Mouse (Mus musculus) cortical plate, adult 2 months (tissue): ENCODE measurements at regions not wholly inside any gene's neighbourhood (a gene's known extent, or its start where the extent isn't known, plus 50 kb on each side); places are given as distances from the start of the nearest gene placed in this dataset.

ENCODE experiments used
- H3K27ac ChIP-seq: fragments of 200-500 bp; 2 replicates; pipeline ENCODE4 v1.5.1; 2012; ENCODE audit warnings: low read length, control low read depth, inconsistent platforms; ENCODE audit not compliant: insufficient read depth
- H3K4me1 ChIP-seq: fragments of 200-500 bp; 2 replicates; pipeline ENCODE4 v1.6.1; 2011; ENCODE audit warnings: low read length; ENCODE audit not compliant: control insufficient read depth, insufficient read depth
- H3K4me3 ChIP-seq: fragments of 200-500 bp; 2 replicates; pipeline ENCODE4 v1.5.1; 2011; ENCODE audit warnings: mild to moderate bottlenecking, low read length, control low read depth; ENCODE audit not compliant: insufficient read depth
- CTCF ChIP-seq: fragments of 200-500 bp; IDR thresholded peaks from 2 replicates; pipeline ENCODE4 v1.5.1; 2011; ENCODE audit warnings: mild to moderate bottlenecking, control low read depth, low read length; ENCODE audit not compliant: insufficient read depth; ENCODE audit errors: extremely low read depth
- POLR2A ChIP-seq: fragments of 200-500 bp; IDR thresholded peaks from 2 replicates; pipeline ENCODE4 v1.6.1; 2011; ENCODE audit warnings: mild to moderate bottlenecking, low read length, control low read depth; ENCODE audit not compliant: insufficient read depth; ENCODE audit errors: extremely low read depth

DNA sequence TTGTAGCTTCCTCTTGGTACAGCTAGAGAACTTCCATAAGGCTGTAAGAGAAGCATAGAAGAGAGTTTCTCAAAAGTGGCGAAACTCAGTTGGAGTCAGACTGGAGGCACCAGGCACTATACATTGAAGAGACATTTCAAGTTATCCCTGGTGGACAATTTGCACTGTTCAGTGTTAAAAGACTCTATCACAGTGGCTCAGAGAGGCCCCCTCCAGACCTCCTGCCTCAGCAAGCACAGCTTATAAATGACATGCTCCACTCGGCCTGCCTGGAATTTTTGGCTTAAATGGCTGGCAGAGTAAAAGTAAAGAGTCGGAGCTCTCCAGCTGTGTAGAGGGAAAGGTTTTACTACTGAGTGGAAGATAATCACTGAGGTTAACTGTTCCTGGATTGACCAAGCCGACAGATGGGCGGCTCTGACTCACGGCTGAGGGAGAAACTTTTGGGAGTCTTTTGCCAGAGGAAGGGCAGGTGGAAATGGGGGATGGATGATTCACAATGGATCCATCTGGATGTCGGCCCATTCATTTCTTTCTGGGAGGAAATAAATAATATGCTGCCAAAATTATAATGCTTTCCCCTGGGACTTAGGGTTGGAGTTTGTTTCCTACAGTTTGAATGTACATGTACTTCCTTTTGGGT is 395.6 kb downstream of the Bcl11a start:
- Histone ChIP-seq H3K4me3 (no peak overlapping the region), H3K27ac (no peak overlapping the region), H3K4me1 (no peaks in the 10 kb centered on the region; the same call in 1 of the 2 replicates)
- TF ChIP-seq POLR2A (no peak), CTCF (no peak)

- H3K27ac ChIP-seq: no peak overlapping the region
- no peak overlapping the region for H3K4me3 ChIP-seq
- TF ChIP-seq POLR2A (no peak), CTCF (no peak)
- no peaks in the 10 kb centered on the region for H3K4me1 ChIP-seq
Observed at GRCm38 (mm10) chr11:24502722-24503424, 425.0 kb downstream of the Bcl11a start.

GRCm38 (mm10) chr11:24515568-24515967 is 437.7 kb downstream of the Bcl11a start:
- Histone ChIP-seq H3K4me3 (no peak overlapping the region), H3K27ac (no peak overlapping the region), H3K4me1 (no peaks in the 10 kb centered on the region)
- TF ChIP-seq POLR2A: no peak
- no peak for TF ChIP-seq CTCF

GRCm38 (mm10) chr11:24535462-24535861 is 457.6 kb downstream of the Bcl11a start:
- TF ChIP-seq POLR2A (no peak), CTCF (no peak)
- no peaks in the 10 kb centered on the region for H3K4me1 ChIP-seq
- H3K4me3 ChIP-seq: no peak overlapping the region
- no peak overlapping the region for H3K27ac ChIP-seq

GRCm38 (mm10) chr11:24537721-24538120 is 459.9 kb downstream of the Bcl11a start:
- H3K4me3 ChIP-seq: no peak overlapping the region
- no peak overlapping the region for H3K27ac ChIP-seq
- no peaks in the 10 kb centered on the region for H3K4me1 ChIP-seq
- TF ChIP-seq POLR2A (no peak), CTCF (no peak)

- Histone ChIP-seq H3K4me3 (no peak overlapping the region), H3K4me1 (no peaks in the 10 kb centered on the region), H3K27ac (no peak overlapping the region)
- TF ChIP-seq CTCF (no peak), POLR2A (no peak)
Observed at GRCm38 (mm10) chr11:24569655-24570054, 491.8 kb downstream of the Bcl11a start.

DNA sequence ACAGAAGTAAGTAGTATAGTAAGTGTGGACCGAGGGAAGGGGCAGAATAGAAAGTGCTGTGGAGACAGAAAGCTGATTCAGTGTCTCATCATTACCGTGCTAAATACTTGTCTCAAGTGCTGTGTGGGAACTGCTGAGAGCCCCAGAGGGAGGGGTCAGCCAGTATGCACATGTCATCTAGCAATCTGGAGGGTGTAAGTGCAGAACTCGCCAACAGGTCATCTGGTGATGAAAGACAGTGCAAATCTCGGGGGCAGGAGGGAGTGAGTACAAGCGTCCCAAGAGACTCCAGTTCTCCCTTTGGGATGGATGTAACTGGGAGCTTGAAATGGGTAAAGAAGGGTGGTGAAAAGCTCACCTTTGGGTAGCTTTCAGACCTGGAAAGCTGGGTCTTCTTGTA is 535.7 kb downstream of the Bcl11a start:
- TF ChIP-seq POLR2A (no peak), CTCF (no peak)

GRCm38 (mm10) chr11:24615436-24615835 is 537.6 kb downstream of the Bcl11a start:
- Histone ChIP-seq H3K4me3 (no peak overlapping the region), H3K27ac (no peak overlapping the region), H3K4me1 (no peaks in the 10 kb centered on the region)
- no peak for TF ChIP-seq CTCF
- TF ChIP-seq POLR2A: no peak

More for the DNA sequence above, 535.7 kb downstream of the Bcl11a start:
- Histone ChIP-seq H3K27ac (no peak overlapping the region), H3K4me1 (no peaks in the 10 kb centered on the region), H3K4me3 (no peak overlapping the region)

GRCm38 (mm10) chr11:24618586-24618985 is 540.7 kb downstream of the Bcl11a start:
- Histone ChIP-seq H3K4me1 (no peaks in the 10 kb centered on the region), H3K4me3 (no peak overlapping the region), H3K27ac (no peak overlapping the region)
- TF ChIP-seq CTCF (no peak), POLR2A (no peak)

DNA sequence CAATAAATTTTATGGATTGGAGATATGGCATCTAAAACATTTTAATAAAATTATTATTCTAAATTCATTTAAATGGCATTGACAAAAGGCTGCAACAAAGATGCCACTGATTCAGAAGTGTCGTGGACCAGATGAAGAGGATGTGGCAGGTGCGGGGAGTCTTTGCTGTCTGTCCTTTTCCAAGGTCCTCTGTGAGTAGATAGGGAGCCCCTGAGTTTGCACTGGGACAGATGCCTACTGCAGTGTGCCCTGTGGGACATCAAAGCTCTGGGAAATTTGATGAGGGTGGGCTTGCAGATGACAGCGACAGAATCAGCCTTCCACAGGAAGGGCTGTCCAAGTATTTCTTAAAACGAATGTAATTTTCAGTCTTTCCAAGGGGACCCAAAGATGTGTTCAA is 541.2 kb downstream of the Bcl11a start:
- H3K27ac ChIP-seq: no peak overlapping the region
- H3K4me3 ChIP-seq: no peak overlapping the region
- no peak for TF ChIP-seq CTCF
- no peak for TF ChIP-seq POLR2A
- no peaks in the 10 kb centered on the region for H3K4me1 ChIP-seq

DNA sequence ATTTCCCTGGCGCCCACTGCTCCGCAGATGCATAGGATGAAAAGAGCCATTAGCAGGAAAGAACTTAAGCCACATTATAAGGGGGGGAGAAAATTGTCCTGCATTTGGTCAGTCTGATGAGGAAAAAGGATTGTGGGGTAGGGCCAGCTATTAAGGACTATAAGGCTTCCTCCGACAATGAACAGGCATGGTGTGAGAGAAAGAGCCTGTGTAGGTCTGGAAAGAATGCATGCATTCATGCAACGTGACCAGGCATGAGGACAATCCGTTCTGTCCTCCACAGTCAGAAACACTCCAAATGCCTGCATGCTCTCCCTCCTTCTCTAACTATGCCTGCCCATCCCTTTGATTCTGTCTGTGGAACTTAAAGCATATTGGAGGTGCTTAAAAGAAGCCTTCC is 550.8 kb downstream of the Bcl11a start:
- H3K4me1 ChIP-seq: no peaks in the 10 kb centered on the region
- TF ChIP-seq CTCF (no peak), POLR2A (no peak)
- H3K4me3 ChIP-seq: no peak overlapping the region
- H3K27ac ChIP-seq: no peak overlapping the region
